Mouse (Mus musculus) E14TG2a.4 (cell line): ENCODE measurements around the gene Abraxas2.

Experiments used
- CTCF ChIP-seq: conservative IDR thresholded peaks from 2 replicates; pipeline ENCODE4 v1.5.1; 2014; ENCODE audit warnings: low read length
- NANOG ChIP-seq: IDR thresholded peaks from 2 replicates; pipeline ENCODE4 v1.6.1; 2014; ENCODE audit warnings: borderline replicate concordance, low read length, mixed read lengths
- POU5F1 ChIP-seq: IDR thresholded peaks from 2 replicates; pipeline ENCODE4 v1.6.1; 2014; ENCODE audit warnings: low read length, borderline replicate concordance

DNA sequence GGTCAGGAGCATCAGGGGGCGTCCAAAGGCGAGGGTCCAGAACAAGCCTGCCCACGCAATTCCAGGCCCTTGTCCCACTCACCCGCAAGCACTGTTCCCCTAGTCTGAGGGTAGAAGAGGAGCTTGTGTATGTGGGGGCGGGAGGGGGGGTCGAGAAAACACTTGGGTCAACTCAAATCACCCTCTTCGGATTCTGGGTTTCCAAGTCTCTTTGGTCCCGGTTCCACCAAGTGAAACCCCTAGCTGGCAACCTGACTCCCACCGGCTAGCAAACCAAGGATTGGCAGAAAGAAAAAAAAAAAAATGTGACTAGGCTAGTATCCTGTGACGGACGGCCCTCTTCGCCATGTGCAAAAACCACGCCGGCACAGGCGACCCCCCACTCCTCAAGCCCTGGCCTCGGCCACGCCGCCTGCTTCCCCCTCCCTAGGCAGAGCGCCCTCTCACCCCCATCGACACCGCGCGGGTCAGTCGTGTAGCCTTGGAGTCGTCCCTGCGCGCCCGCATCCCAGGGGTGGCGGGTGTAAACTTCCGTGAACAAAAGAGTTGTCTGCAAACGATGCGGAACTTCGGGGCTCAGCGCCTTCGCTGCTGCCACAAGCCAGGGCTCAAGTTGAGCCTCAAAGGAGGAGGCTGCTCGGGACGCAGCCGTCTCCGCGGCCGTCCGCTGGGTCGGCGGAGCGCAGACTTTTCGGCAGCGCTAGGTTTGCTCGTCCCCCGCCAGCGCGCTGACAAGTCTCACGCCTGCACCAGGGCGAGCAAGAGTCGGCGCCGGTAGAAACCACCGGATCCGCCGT, 46.2 kb upstream of the Abraxas2 start:
- no peak for TF ChIP-seq CTCF
- TF ChIP-seq POU5F1, result no peak
- TF ChIP-seq NANOG, result no peak
